Mouse (Mus musculus): ENCODE results near the gene Nav2.

DNA sequence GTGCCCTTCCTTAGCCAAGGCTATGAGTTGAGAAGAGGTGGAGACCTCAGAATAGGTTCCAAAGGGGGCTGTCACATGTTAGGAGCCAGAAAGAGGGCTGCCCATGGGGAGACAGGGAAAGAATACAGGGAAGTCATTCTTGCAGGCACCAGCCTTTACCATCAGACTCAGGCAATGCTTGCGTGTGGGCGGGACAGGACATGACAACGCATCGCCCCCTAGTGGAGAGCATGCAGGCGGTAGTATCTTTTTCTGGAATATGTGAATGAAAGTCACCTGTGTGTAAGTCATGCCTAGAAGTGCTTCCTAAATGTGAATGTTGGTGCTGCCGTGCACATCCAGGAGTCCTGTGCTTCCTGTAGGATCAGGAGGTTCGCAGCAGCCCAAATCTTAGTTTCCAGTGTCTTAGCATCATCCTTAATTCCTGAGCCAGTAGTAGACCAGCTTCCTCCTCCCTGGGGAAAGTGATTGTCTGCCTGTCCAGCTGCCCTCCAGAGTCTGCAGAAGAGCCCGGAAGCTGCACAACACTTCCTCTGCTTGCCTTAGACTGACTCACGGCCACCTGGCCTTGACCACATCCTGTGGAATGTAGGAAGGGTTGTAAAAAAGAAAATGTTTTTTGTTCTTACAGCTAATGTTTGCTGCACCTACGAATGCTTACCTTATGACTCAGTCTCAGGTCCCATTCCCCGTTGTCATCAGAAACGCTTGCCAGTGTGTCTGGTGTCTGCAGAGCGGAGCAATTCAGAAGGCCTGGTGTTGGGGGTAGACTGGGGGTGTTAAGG, 692.9 kb downstream of the Nav2 start:
- TF ChIP-seq CTCF (conservative IDR thresholded peaks at IDR 0.05; ENCODE audit: low read length) (peak; percentile 54), POU5F1 (IDR thresholded peaks at IDR 0.05; ENCODE audit: borderline replicate concordance, low read length) (no peak), NANOG (IDR thresholded peaks at IDR 0.05; ENCODE audit: borderline replicate concordance, low read length) (no peak)

All from E14TG2a.4 (cell line).